Mouse (Mus musculus) liver, embryonic 14.5 days (tissue): ENCODE results near the gene Thsd4. TPM values are rescaled to one million over a fixed set of nuclear protein-coding genes. Genes with fewer than 3 reads are reported as not detected.

Experiments
- ATAC-seq: fragments of 200-750 bp; cut with Nextera tagmentation; 2 replicates; pipeline ENCODE4 v1.8.0; 2017; ENCODE audit warnings: moderate number of reproducible peaks, mild to moderate bottlenecking, moderate library complexity; ENCODE audit not compliant: insufficient read depth
- DNase-seq, 3 experiments: peaks; one replicate each; pipeline ENCODE4 v3.0.0-alpha.2; 2012 to 2013; ENCODE audit warnings: low read depth in 3 of 3, low spot score in 3 of 3
- H3K27ac ChIP-seq: fragments of 300-500 bp; sonication (generic); 2 replicates; pipeline ENCODE4 v1.5.1; 2014; ENCODE audit warnings: moderate library complexity, mild to moderate bottlenecking, control low read depth, inconsistent platforms
- H3K27me3 ChIP-seq: fragments of 300-500 bp; sonication (generic); 2 replicates; pipeline ENCODE4 v1.6.1; 2014; ENCODE audit warnings: mild to moderate bottlenecking, low read length, moderate library complexity; ENCODE audit not compliant: control insufficient read depth, insufficient read depth
- H3K36me3 ChIP-seq: fragments of 300-500 bp; sonication (generic); replicated peaks from 2 replicates; pipeline ENCODE4 v1.6.1; 2014; ENCODE audit warnings: low read depth; ENCODE audit not compliant: control insufficient read depth, insufficient read depth
- H3K4me1 ChIP-seq, 2 experiments: fragments of 200-500 bp in 1 of 2; fragments of 300-500 bp in 1 of 2; sonication (generic) in 1 of 2; replicated peaks; 2 replicates each; pipeline ENCODE4 v1.6.1; 2012 to 2014; ENCODE audit warnings: antibody characterized with exemption in 1 of 2, inconsistent platforms in 1 of 2, low read length in 1 of 2; ENCODE audit not compliant: control insufficient read depth in 2 of 2, insufficient read depth in 2 of 2
- H3K4me2 ChIP-seq: fragments of 300-500 bp; sonication (generic); 2 replicates; pipeline ENCODE4 v1.6.1; 2014; ENCODE audit warnings: low read depth, mild to moderate bottlenecking, control low read depth, moderate library complexity
- H3K4me3 ChIP-seq, 2 experiments: fragments of 200-500 bp in 1 of 2; fragments of 300-500 bp in 1 of 2; sonication (generic) in 1 of 2; 2 replicates each; pipeline ENCODE4 v1.5.1; 2012 to 2014; ENCODE audit warnings: low read depth in 2 of 2, low read length in 2 of 2, mild to moderate bottlenecking in 2 of 2, control low read depth in 1 of 2, inconsistent platforms in 1 of 2, moderate library complexity in 1 of 2; ENCODE audit not compliant: insufficient read depth in 1 of 2
- H3K9ac ChIP-seq: fragments of 300-500 bp; sonication (generic); replicated peaks from 2 replicates; pipeline ENCODE4 v1.6.1; 2014; ENCODE audit warnings: mild to moderate bottlenecking, control low read depth, moderate library complexity
- H3K9me3 ChIP-seq: fragments of 300-500 bp; sonication (generic); 2 replicates; pipeline ENCODE4 v1.6.1; 2016; ENCODE audit warnings: low read length, mixed read lengths; ENCODE audit not compliant: control insufficient read depth
- CTCF ChIP-seq: IDR thresholded peaks from 2 replicates; pipeline ENCODE4 v1.5.1; 2016; ENCODE audit warnings: antibody characterized with exemption, low read depth, control low read depth
- EP300 ChIP-seq: IDR thresholded peaks from 2 replicates; pipeline ENCODE4 v1.6.1; 2016; ENCODE audit warnings: antibody characterized with exemption, low read depth
- WGBS: fragments of 180-500 bp; shearing (Covaris S2); extraction: QIAGEN DNeasy Blood & Tissue Kit; methylation state at CpG from one replicate; pipeline ENCODE4 v1.1.7; 2014; ENCODE audit not compliant: insufficient replicate concordance; 5-methylcytosine and 5-hydroxymethylcytosine counted together
- polyA plus RNA-seq, 2 experiments: library from polyadenylated mRNA; depleted of rRNA in 1 of 2; stranded (reverse) in 1 of 2; unstranded in 1 of 2; fragments of >200 nt; fragmentation: Nextera tagmentation in 1 of 2; extraction: Ambion mirVana in 1 of 2; gene quantifications; 2 replicates each; pipeline versions ENCODE4 v1.2.1 to v1.2.3; 2012 to 2014

Gene Thsd4
- polyA plus RNA-seq, 2 experiments = 0.43 to 0.48 TPM

- ATAC-seq (no peak), DNase-seq (no peak)
- H3K4me2 ChIP-seq = no peak overlapping the region
- no peaks in the 10 kb centered on the region for H3K27me3 ChIP-seq
- no peak overlapping the region for H3K27ac ChIP-seq
- no peaks in the 10 kb centered on the region for H3K4me1 ChIP-seq
- WGBS = 73% methylated on average over 4 of the region's 4 CpGs
- no peak overlapping the region for H3K9ac ChIP-seq
- H3K4me3 ChIP-seq = no peak overlapping the region
- no peaks in the 10 kb centered on the region for H3K9me3 ChIP-seq
- TF ChIP-seq EP300 (no peak), CTCF (no peak)
- no peaks in the 10 kb centered on the region for H3K36me3 ChIP-seq
Measured at GRCm38 (mm10) chr9:59951943-59952342, 569.9 kb downstream of the Thsd4 start.

GRCm38 (mm10) chr9:59951001-59951750, 570.7 kb downstream of the Thsd4 start:
- no peak for TF ChIP-seq CTCF
- TF ChIP-seq EP300 = no peak
- H3K9ac ChIP-seq = no peak overlapping the region
- no peaks in the 10 kb centered on the region for H3K9me3 ChIP-seq
- H3K4me1 ChIP-seq = no peaks in the 10 kb centered on the region
- ATAC-seq (no peak), DNase-seq (no peak)
- no peaks in the 10 kb centered on the region for H3K36me3 ChIP-seq
- WGBS = 67% methylated on average over 9 of the region's 9 CpGs
- no peak overlapping the region for H3K4me3 ChIP-seq
- H3K4me2 ChIP-seq = no peak overlapping the region
- no peaks in the 10 kb centered on the region for H3K27me3 ChIP-seq
- H3K27ac ChIP-seq = no peak overlapping the region

GRCm38 (mm10) chr9:59949981-59950380, 571.9 kb downstream of the Thsd4 start:
- 72% methylated on average over 5 of the region's 5 CpGs for WGBS
- H3K4me1 ChIP-seq = no peaks in the 10 kb centered on the region
- no peaks in the 10 kb centered on the region for H3K27me3 ChIP-seq
- TF ChIP-seq CTCF = no peak
- TF ChIP-seq EP300 = no peak
- no peaks in the 10 kb centered on the region for H3K36me3 ChIP-seq
- no peak overlapping the region for H3K4me3 ChIP-seq
- DNase-seq = no peak
- no peak for ATAC-seq
- H3K27ac ChIP-seq = no peak overlapping the region
- no peak overlapping the region for H3K9ac ChIP-seq
- H3K4me2 ChIP-seq = no peak overlapping the region
- H3K9me3 ChIP-seq = no peaks in the 10 kb centered on the region

GRCm38 (mm10) chr9:59949511-59949910, 572.3 kb downstream of the Thsd4 start:
- Histone ChIP-seq H3K9me3 (no peaks in the 10 kb centered on the region), H3K4me1 (no peaks in the 10 kb centered on the region), H3K4me3 (no peak overlapping the region), H3K27ac (no peak overlapping the region), H3K27me3 (no peaks in the 10 kb centered on the region), H3K4me2 (no peak overlapping the region), H3K36me3 (no peaks in the 10 kb centered on the region), H3K9ac (no peak overlapping the region)
- no peak for TF ChIP-seq EP300
- 58% methylated on average over 6 of the region's 6 CpGs for WGBS
- DNase-seq (no peak), ATAC-seq (no peak)

- no peak for TF ChIP-seq CTCF
- TF ChIP-seq EP300 = no peak
Measured at GRCm38 (mm10) chr9:59948691-59949250, 573.1 kb downstream of the Thsd4 start.

More at GRCm38 (mm10) chr9:59948691-59949250, 573.1 kb downstream of the Thsd4 start:
- Histone ChIP-seq H3K9ac (no peak overlapping the region), H3K4me2 (no peak overlapping the region), H3K27me3 (no peaks in the 10 kb centered on the region), H3K36me3 (no peaks in the 10 kb centered on the region), H3K27ac (no peak overlapping the region), H3K4me3 (no peak overlapping the region), H3K9me3 (no peaks in the 10 kb centered on the region), H3K4me1 (no peaks in the 10 kb centered on the region)
- 75% methylated on average over 17 of the region's 17 CpGs for WGBS
- no peak for ATAC-seq
- no peak for DNase-seq
